ENCODE assay signal across 8 mouse cellular contexts in genomic region chr13:23747081-23747891, GRCm38 (mm10). TPM values are rescaled to one million over a fixed set of nuclear protein-coding genes. Genes with fewer than 3 reads are reported as not detected.
DNase-seq lines count a peak whose midpoint lies in the region; ATAC-seq and TF ChIP-seq lines count a peak whose summit lies in the region.

No protein-coding gene starts in this region.

- no peaks in the 10 kb centered on the region for H3K9me3 ChIP-seq in heart, postnatal 0 days (replicated peaks; ENCODE audit: control insufficient read depth, low read length)
- H3K9me3 ChIP-seq in hindbrain, embryonic 11.5 days (ENCODE audit: control insufficient read depth, low read length): no peaks in the 10 kb centered on the region
- H3K9me3 ChIP-seq in midbrain, embryonic 10.5 days (replicated peaks): no peaks in the 10 kb centered on the region

- DNase-seq in heart, postnatal 0 days (ENCODE audit: low spot score): no peak
- no peak for DNase-seq in heart, adult 8-10 months (ENCODE audit: low spot score)
- DNase-seq in hindbrain, embryonic 11.5 days (ENCODE audit: low spot score): peak; percentile 61
- peak; percentile 32 for DNase-seq in midbrain, embryonic 10.5 days (ENCODE audit: low spot score)
- no peak for DNase-seq in right cerebral cortex, postnatal 4 days
- DNase-seq in urinary bladder, postnatal 36 days (ENCODE audit: low spot score in 2 of 2): no peak
- DNase-seq in MN1 (ENCODE audit: low spot score): no peak

- no peak for TF ChIP-seq EP300 in heart, postnatal 0 days (IDR thresholded peaks at IDR 0.05; ENCODE audit: low read depth)

- no peaks in the 10 kb centered on the region for H3K27me3 ChIP-seq in heart, postnatal 0 days (ENCODE audit: control insufficient read depth, insufficient read depth, low read length)
- H3K27me3 ChIP-seq in hindbrain, embryonic 11.5 days (ENCODE audit: control insufficient read depth, insufficient read depth, low read length): no peaks in the 10 kb centered on the region
- no peaks in the 10 kb centered on the region for H3K27me3 ChIP-seq in midbrain, embryonic 10.5 days (ENCODE audit: low read depth, poor library complexity, severe bottlenecking)

- no peaks in the 10 kb centered on the region for H3K36me3 ChIP-seq in heart, postnatal 0 days (replicated peaks; ENCODE audit: control insufficient read depth, insufficient read depth, low read length)
- no peaks in the 10 kb centered on the region for H3K36me3 ChIP-seq in hindbrain, embryonic 11.5 days (ENCODE audit: control insufficient read depth, insufficient read depth, low read length)
- no peaks in the 10 kb centered on the region for H3K36me3 ChIP-seq in midbrain, embryonic 10.5 days

- H3K27ac ChIP-seq in heart, postnatal 0 days (ENCODE audit: low read depth): peak overlapping the region; percentile 98
- H3K27ac ChIP-seq in bone marrow macrophage, adult 2 months (ENCODE audit: insufficient read depth, low read depth, low read length): peak overlapping the region; percentile 100
- H3K27ac ChIP-seq in hindbrain, embryonic 11.5 days (ENCODE audit: low read depth, low read length): peak overlapping the region; percentile 93
- H3K27ac ChIP-seq in midbrain, embryonic 10.5 days (replicated peaks): peak overlapping the region; percentile 97

- 0 out of 2 replicates have a peak, but pooled peaks have one; percentile 4 for ATAC-seq in heart, postnatal 0 days (ENCODE audit: insufficient read depth, low read depth)
- ATAC-seq in hindbrain, embryonic 11.5 days (ENCODE audit: low FRiP score): peak; percentile 19

- no peak for TF ChIP-seq CTCF in heart, postnatal 0 days (IDR thresholded peaks at IDR 0.05; ENCODE audit: low read depth)
- no peak for TF ChIP-seq CTCF in bone marrow macrophage, adult 2 months (IDR thresholded peaks at IDR 0.05; ENCODE audit: low read depth, low read length)

- peaks cover 11% of the 10 kb centered on the region; the same call in 1 of the 2 replicates for H3K4me1 ChIP-seq in heart, postnatal 0 days (ENCODE audit: control insufficient read depth, insufficient read depth)
- H3K4me1 ChIP-seq in bone marrow macrophage, adult 2 months (ENCODE audit: control insufficient read depth, insufficient read depth, low read length): peaks cover 15% of the 10 kb centered on the region
- H3K4me1 ChIP-seq in hindbrain, embryonic 11.5 days (replicated peaks; ENCODE audit: control insufficient read depth, insufficient read depth, low read length): peaks cover 4% of the 10 kb centered on the region; the same call in 1 of the 2 replicates
- peaks cover 35% of the 10 kb centered on the region for H3K4me1 ChIP-seq in midbrain, embryonic 10.5 days

- 9% methylated on average over 11 of the region's 13 CpGs for WGBS in heart, postnatal 0 days
- WGBS in hindbrain, embryonic 11.5 days: 2% methylated on average over 9 of the region's 13 CpGs
- WGBS in midbrain, embryonic 10.5 days: 2% methylated on average over 13 of the region's 13 CpGs

- H3K4me2 ChIP-seq in heart, postnatal 0 days (ENCODE audit: low read depth, low read length): peak overlapping the region; percentile 60
- H3K4me2 ChIP-seq in hindbrain, embryonic 11.5 days (replicated peaks; ENCODE audit: low read depth, low read length): peak overlapping the region; percentile 59

- no peak for TF ChIP-seq POLR2A in bone marrow macrophage, adult 2 months (IDR thresholded peaks at IDR 0.05; ENCODE audit: borderline replicate concordance, low read depth, low read length)

- H3K4me3 ChIP-seq in heart, postnatal 0 days (ENCODE audit: low read depth, low read length): peak overlapping the region; percentile 38
- peak overlapping the region; percentile 39; the same call in 1 of the 2 replicates for H3K4me3 ChIP-seq in bone marrow macrophage, adult 2 months (ENCODE audit: insufficient read depth, low read length)
- peak overlapping the region; percentile 31 for H3K4me3 ChIP-seq in hindbrain, embryonic 11.5 days (ENCODE audit: low read depth, low read length)
- H3K4me3 ChIP-seq in midbrain, embryonic 10.5 days: peak overlapping the region; percentile 59

- H3K9ac ChIP-seq in heart, postnatal 0 days (replicated peaks; ENCODE audit: low read depth, low read length): peak overlapping the region; percentile 55
- peak overlapping the region; percentile 54 for H3K9ac ChIP-seq in hindbrain, embryonic 11.5 days (ENCODE audit: low read depth, low read length)

RNA-seq across cellular contexts. Expression of gene Hist1h2bb, which starts 0.8 kb away (rescaled TPM):
- 1,542 and 1,547 TPM in 2 replicates for total RNA-seq in heart, postnatal 0 days (2014; rRNA removed; ENCODE audit: low replicate concordance)
- 0.59 and 0.78 TPM in 2 replicates for polyA plus RNA-seq in heart, postnatal 0 days (2015; fragmentation: Nextera tagmentation; extraction: Ambion mirVana)
- total RNA-seq in heart, adult 8-10 months (2022): 1 to 10 TPM; 2.6 to 6.9 (median 4.0) TPM
- polyA plus RNA-seq in bone marrow macrophage, adult 2 months (2012; ENCODE audit: insufficient read depth, insufficient read length, missing spikeins): 1.3 TPM in 1 of 2 replicates, not detected in the other
- polyA plus RNA-seq in hindbrain, embryonic 11.5 days (2014; fragmentation: Nextera tagmentation; extraction: Ambion mirVana): 1.4 and 3.0 TPM in 2 replicates
- 2.3 and 2.4 TPM in 2 replicates for polyA plus RNA-seq in midbrain, embryonic 10.5 days (2016; fragmentation: Nextera tagmentation; extraction: Ambion mirVana)

RNA-seq across cellular contexts. Expression of gene Hist1h3c, which starts 1.9 kb away (rescaled TPM):
- total RNA-seq in heart, postnatal 0 days (2014; rRNA removed; ENCODE audit: low replicate concordance): 1,907 and 3,007 TPM in 2 replicates
- polyA plus RNA-seq in heart, postnatal 0 days (2015; fragmentation: Nextera tagmentation; extraction: Ambion mirVana): 1.2 and 1.3 TPM in 2 replicates
- total RNA-seq in heart, adult 8-10 months (2022): 1 to 10 TPM in 2 of 4 experiments, under 1 TPM in 1, not detected in 1; 0.82 to 5.6 (median 2.3) TPM
- polyA plus RNA-seq in bone marrow macrophage, adult 2 months (2012; ENCODE audit: insufficient read depth, insufficient read length, missing spikeins): 1.2 TPM in 1 of 2 replicates, not detected in the other
- 10.7 and 11.3 TPM in 2 replicates for polyA plus RNA-seq in hindbrain, embryonic 11.5 days (2014; fragmentation: Nextera tagmentation; extraction: Ambion mirVana)
- 7.3 and 9.5 TPM in 2 replicates for polyA plus RNA-seq in midbrain, embryonic 10.5 days (2016; fragmentation: Nextera tagmentation; extraction: Ambion mirVana)

RNA-seq across cellular contexts. Expression of gene Hist1h2ab, which starts 3.6 kb away (rescaled TPM):
- 667 and 733 TPM in 2 replicates for total RNA-seq in heart, postnatal 0 days (2014; rRNA removed; ENCODE audit: low replicate concordance)
- 5.6 and 7.6 TPM in 2 replicates for polyA plus RNA-seq in heart, postnatal 0 days (2015; fragmentation: Nextera tagmentation; extraction: Ambion mirVana)
- 1 to 10 TPM in 3 of 4 experiments, not detected in 1; 2.4 to 8.4 (median 4.0) TPM for total RNA-seq in heart, adult 8-10 months (2022)
- 4.3 and 8.4 TPM in 2 replicates for polyA plus RNA-seq in bone marrow macrophage, adult 2 months (2012; ENCODE audit: insufficient read depth, insufficient read length, missing spikeins)
- 42.5 and 50.0 TPM in 2 replicates for polyA plus RNA-seq in hindbrain, embryonic 11.5 days (2014; fragmentation: Nextera tagmentation; extraction: Ambion mirVana)
- polyA plus RNA-seq in midbrain, embryonic 10.5 days (2016; fragmentation: Nextera tagmentation; extraction: Ambion mirVana): 44.4 and 45.3 TPM in 2 replicates

RNA-seq across cellular contexts. Expression of gene Hist1h3b, which starts 4.8 kb away (rescaled TPM):
- 800 and 1,239 TPM in 2 replicates for total RNA-seq in heart, postnatal 0 days (2014; rRNA removed; ENCODE audit: low replicate concordance)
- 3.2 and 3.3 TPM in 2 replicates for polyA plus RNA-seq in heart, postnatal 0 days (2015; fragmentation: Nextera tagmentation; extraction: Ambion mirVana)
- 10 to 100 TPM in 1 of 4 experiments, 1 to 10 TPM in 3; 2.4 to 16.9 (median 4.5) TPM for total RNA-seq in heart, adult 8-10 months (2022)
- polyA plus RNA-seq in bone marrow macrophage, adult 2 months (2012; ENCODE audit: insufficient read depth, insufficient read length, missing spikeins): 2.1 and 4.8 TPM in 2 replicates
- polyA plus RNA-seq in hindbrain, embryonic 11.5 days (2014; fragmentation: Nextera tagmentation; extraction: Ambion mirVana): 6.5 and 10.7 TPM in 2 replicates
- polyA plus RNA-seq in midbrain, embryonic 10.5 days (2016; fragmentation: Nextera tagmentation; extraction: Ambion mirVana): 8.1 and 11.3 TPM in 2 replicates

RNA-seq across cellular contexts. Expression of gene Hist1h1c, which starts 8.7 kb away (rescaled TPM):
- 770 and 1,043 TPM in 2 replicates for total RNA-seq in heart, postnatal 0 days (2014; rRNA removed; ENCODE audit: low replicate concordance)
- polyA plus RNA-seq in heart, postnatal 0 days (2015; fragmentation: Nextera tagmentation; extraction: Ambion mirVana): 73.4 and 101 TPM in 2 replicates
- total RNA-seq in heart, adult 8-10 months (2022): 100 to 1,000 TPM; 145 to 209 (median 187) TPM
- 75.5 and 80.8 TPM in 2 replicates for polyA plus RNA-seq in bone marrow macrophage, adult 2 months (2012; ENCODE audit: insufficient read depth, insufficient read length, missing spikeins)
- polyA plus RNA-seq in hindbrain, embryonic 11.5 days (2014; fragmentation: Nextera tagmentation; extraction: Ambion mirVana): 14.9 and 16.7 TPM in 2 replicates
- 8.8 and 9.5 TPM in 2 replicates for polyA plus RNA-seq in midbrain, embryonic 10.5 days (2016; fragmentation: Nextera tagmentation; extraction: Ambion mirVana)

Comparison
In these comparisons a context has a peak if more than half of its experiments do, and no peak if none do; other contexts are left out.
1. DNase-seq: peak in hindbrain, embryonic 11.5 days (single experiment) and midbrain, embryonic 10.5 days (single experiment); none in heart, postnatal 0 days (single experiment), heart, adult 8-10 months (single experiment), right cerebral cortex, postnatal 4 days (single experiment), urinary bladder, postnatal 36 days (0 of 2) and MN1 (single experiment).
2. Peak in every context shown above with its lines, with median percentiles within 50 percentile points of each other: H3K27ac ChIP-seq and H3K4me3 ChIP-seq.